Mouse (Mus musculus) heart, embryonic 14.5 days (tissue): Measurements from ENCODE around the gene Gm43638. TPM values are rescaled to one million over a fixed set of nuclear protein-coding genes. Genes with fewer than 3 reads are reported as not detected.
"Not testable (repeated sequence)": the region's sequence is repeated elsewhere in the genome, so short reads cannot be mapped to it uniquely, and the experiment has no call there.

Experiments
- ATAC-seq: fragments of 200-750 bp; cut with Nextera tagmentation; 2 replicates; pipeline ENCODE4 v1.8.0; 2017; ENCODE audit warnings: low read depth, moderate TSS enrichment; ENCODE audit not compliant: insufficient number of reproducible peaks, insufficient read depth, low FRiP score
- H3K27ac ChIP-seq, 2 experiments: fragments of 200-500 bp in 1 of 2; fragments of 300-500 bp in 1 of 2; sonication (generic) in 1 of 2; replicated peaks in 1 of 2; 2 replicates each; pipeline ENCODE4 v1.5.1; 2012 to 2014; ENCODE audit warnings: low read depth in 2 of 2, low read length in 2 of 2, control low read depth in 1 of 2, mild to moderate bottlenecking in 1 of 2, mixed read lengths in 1 of 2; ENCODE audit not compliant: control insufficient read depth in 1 of 2, insufficient read depth in 1 of 2
- H3K27me3 ChIP-seq: fragments of 300-500 bp; sonication (generic); 2 replicates; pipeline ENCODE4 v1.6.1; 2014; ENCODE audit warnings: mild to moderate bottlenecking, low read length, control low read depth; ENCODE audit not compliant: control insufficient read depth, insufficient read depth
- H3K36me3 ChIP-seq: fragments of 300-500 bp; sonication (generic); 2 replicates; pipeline ENCODE4 v1.6.1; 2014; ENCODE audit warnings: mild to moderate bottlenecking, control low read depth, low read length, mixed read lengths; ENCODE audit not compliant: control insufficient read depth, insufficient read depth
- H3K4me1 ChIP-seq, 2 experiments: fragments of 200-500 bp in 1 of 2; fragments of 300-500 bp in 1 of 2; sonication (generic) in 1 of 2; 2 replicates each; pipeline ENCODE4 v1.6.1; 2012 to 2014; ENCODE audit warnings: low read length in 2 of 2, control low read depth in 1 of 2, mixed read lengths in 1 of 2; ENCODE audit not compliant: control insufficient read depth in 2 of 2, insufficient read depth in 2 of 2
- H3K4me2 ChIP-seq: fragments of 300-500 bp; sonication (generic); 2 replicates; pipeline ENCODE4 v1.6.1; 2014; ENCODE audit warnings: mild to moderate bottlenecking, low read length
- H3K4me3 ChIP-seq, 2 experiments: fragments of 200-500 bp in 1 of 2; fragments of 300-500 bp in 1 of 2; sonication (generic) in 1 of 2; 2 replicates each; pipeline ENCODE4 v1.5.1; 2012 to 2014; ENCODE audit warnings: low read length in 2 of 2, mild to moderate bottlenecking in 2 of 2, control low read depth in 1 of 2, low read depth in 1 of 2, moderate library complexity in 1 of 2; ENCODE audit not compliant: control insufficient read depth in 1 of 2, insufficient read depth in 1 of 2
- H3K9ac ChIP-seq: fragments of 300-500 bp; sonication (generic); 2 replicates; pipeline ENCODE4 v1.6.1; 2014; ENCODE audit warnings: mild to moderate bottlenecking, low read length
- H3K9me3 ChIP-seq: fragments of 300-500 bp; sonication (generic); 2 replicates; pipeline ENCODE4 v1.6.1; 2016; ENCODE audit warnings: low read length, control low read depth; ENCODE audit not compliant: control insufficient read depth
- WGBS: fragments of 180-500 bp; shearing (Covaris S2); extraction: QIAGEN DNeasy Blood & Tissue Kit; methylation state at CpG from one replicate; pipeline ENCODE4 v1.1.7; 2014; 5-methylcytosine and 5-hydroxymethylcytosine counted together
- polyA plus RNA-seq: library from polyadenylated mRNA; unstranded; fragments of >200 nt; fragmentation: Nextera tagmentation; extraction: Ambion mirVana; gene quantifications from 2 replicates; pipeline ENCODE4 v1.2.1, GENCODE M21; 2014

The Gm43638 gene
- polyA plus RNA-seq, 1 experiment from 2014 or later: not detected

- Histone ChIP-seq H3K9me3 (no peaks in the 10 kb centered on the region), H3K4me1 (no peaks in the 10 kb centered on the region), H3K27ac (no peak overlapping the region), H3K27me3 (no peaks in the 10 kb centered on the region), H3K9ac (no peak overlapping the region), H3K4me2 (no peak overlapping the region), H3K4me3 (no peak overlapping the region), H3K36me3 (no peaks in the 10 kb centered on the region)
- WGBS: 68% methylated on average over 3 of the region's 3 CpGs
- ATAC-seq: no peak
Observed at GRCm38 (mm10) chr5:87425676-87426075, 60.9 kb downstream of the Gm43638 start.

GRCm38 (mm10) chr5:87424041-87424440 lies 62.6 kb downstream of the Gm43638 start, which contains the start of gene Ugt2b38:
TSS of gene Ugt2b38 (minus strand) at chr5:87424203.
- 88% methylated on average over 1 of the region's 2 CpGs for WGBS
- ATAC-seq, H3K9me3 ChIP-seq, H3K4me3 ChIP-seq, H3K36me3 ChIP-seq, H3K27me3 ChIP-seq, H3K9ac ChIP-seq, H3K4me2 ChIP-seq, H3K4me1 ChIP-seq, H3K27ac ChIP-seq: not testable (repeated sequence)

Other genes starting within 250 kb of the Gm43638 start
- not detected in 2 replicates for gene Ugt2b37, start 232.0 kb downstream of the Gm43638 start, polyA plus RNA-seq
- not detected in 2 replicates for gene Ugt2a3, start 149.6 kb downstream of the Gm43638 start, polyA plus RNA-seq
- not detected in 2 replicates for gene Ugt2b38, start 62.6 kb downstream of the Gm43638 start, polyA plus RNA-seq
- not detected in 2 replicates for gene Ugt2a2, start 4.5 kb downstream of the Gm43638 start, polyA plus RNA-seq
- gene Ugt2a1, start 4.1 kb upstream of the Gm43638 start, polyA plus RNA-seq: not detected in 2 replicates
- gene Sult1b1, start 51.4 kb upstream of the Gm43638 start, polyA plus RNA-seq: not detected in 2 replicates
- not detected in 2 replicates for gene Sult1d1, start 82.2 kb upstream of the Gm43638 start, polyA plus RNA-seq
- gene Sult1e1, start 104.8 kb upstream of the Gm43638 start, polyA plus RNA-seq: not detected in 2 replicates
- not detected in 2 replicates for gene Csn1s1, start 179.4 kb upstream of the Gm43638 start, polyA plus RNA-seq
- gene Csn2, start 212.8 kb upstream of the Gm43638 start, polyA plus RNA-seq: not detected in 2 replicates